Mouse (Mus musculus): ENCODE measurements at regions not wholly inside any gene's neighbourhood (a gene's known extent, or its start where the extent isn't known, plus 50 kb on each side); places are given as distances from the start of the nearest gene placed in this dataset.

DNA sequence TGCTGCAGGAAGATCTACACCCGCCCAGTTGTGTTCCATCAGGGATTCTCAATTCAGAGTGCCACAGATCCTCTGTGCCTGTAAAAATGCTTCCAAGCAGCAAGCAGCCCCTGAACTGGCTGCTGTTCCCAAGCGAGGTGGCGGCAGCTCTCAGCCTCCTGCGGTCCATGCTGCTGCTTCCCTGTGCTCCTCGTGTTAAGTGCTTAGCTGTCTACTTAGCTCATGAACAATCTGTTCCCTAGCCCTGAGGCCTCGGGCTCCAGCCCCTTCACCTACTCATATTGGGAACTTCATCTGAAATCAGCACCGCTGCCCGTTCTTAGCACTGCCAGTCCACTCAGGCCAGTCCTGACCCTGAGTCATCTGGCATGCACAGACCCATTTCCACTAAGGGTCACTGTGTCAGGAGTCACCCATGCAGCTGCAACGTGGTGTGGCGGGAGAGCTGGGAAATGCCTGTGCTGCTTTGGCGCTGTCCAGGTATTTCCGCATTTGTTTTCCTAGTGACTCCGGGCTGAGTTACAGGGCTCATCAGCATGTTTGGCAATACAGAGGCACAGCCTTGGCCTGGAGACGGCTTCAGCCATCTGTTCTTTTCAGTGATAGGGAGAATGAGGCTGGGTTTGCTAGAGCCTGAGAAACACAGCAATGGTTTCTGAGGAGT is 107.5 kb upstream of the Arhgap5 start:
- ChIA-PET POLR2A (interaction anchor here (0.5 to 7.5 kb wide), 30 partner anchors 11 to 764 kb away, joined by 3 to 90 read pairs (median 4); partner anchors contain the start of gene Arhgap5 (in 1 of the 4)), CTCF (interaction anchor here in 1 of 4 experiments (1.0 kb wide), 1 partner anchor 11 kb away, joined by 3 read pairs; no protein-coding TSS in a partner anchor)

GRCm38 (mm10) chr12:52397718-52398510 is 105.9 kb upstream of the Arhgap5 start:
- ChIA-PET CTCF (interaction anchor here in 3 of 4 experiments (0.6 to 1.4 kb wide), 4 partner anchors 11 to 1659 kb away, joined by 4 to 5 read pairs (median 5); no protein-coding TSS in a partner anchor), POLR2A (interaction anchor here in 3 of 4 experiments (0.6 to 7.5 kb wide), 25 partner anchors 10 to 376 kb away, joined by 3 to 69 read pairs (median 5); partner anchors contain the start of gene Arhgap5 (in 1 of the 3))

DNA sequence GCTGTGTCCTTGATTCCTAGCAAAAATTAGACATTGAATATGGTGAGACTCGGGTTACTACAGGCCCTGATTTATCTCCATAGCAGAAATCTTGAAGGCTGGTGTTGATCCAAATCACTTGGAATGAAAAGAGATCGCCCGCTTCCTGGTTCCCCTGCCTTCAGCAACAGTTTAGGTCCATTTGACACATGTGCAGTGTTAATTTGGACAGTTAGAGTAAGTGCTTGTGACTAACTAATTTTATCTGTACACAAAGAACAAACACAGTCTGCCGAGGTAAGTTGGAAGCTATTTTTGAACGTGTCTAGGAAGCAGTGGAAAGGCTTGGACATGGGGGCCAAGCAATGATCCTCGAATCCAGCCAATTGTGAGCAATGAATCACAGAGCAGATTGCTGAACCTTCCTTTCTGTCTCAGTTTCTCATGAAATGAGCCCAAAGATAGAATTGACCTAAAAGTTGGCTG is 105.2 kb upstream of the Arhgap5 start:
- CTCF ChIA-PET, result interaction anchor here in 2 of 4 experiments (0.6 to 1.4 kb wide), 2 partner anchors 10 to 1658 kb away, joined by 4 to 5 read pairs; no protein-coding TSS in a partner anchor
- POLR2A ChIA-PET, result interaction anchor here in 3 of 4 experiments (0.7 to 7.5 kb wide), 20 partner anchors 10 to 377 kb away, joined by 3 to 69 read pairs (median 6); partner anchors contain the start of gene Arhgap5 (in 1 of the 3)

DNA sequence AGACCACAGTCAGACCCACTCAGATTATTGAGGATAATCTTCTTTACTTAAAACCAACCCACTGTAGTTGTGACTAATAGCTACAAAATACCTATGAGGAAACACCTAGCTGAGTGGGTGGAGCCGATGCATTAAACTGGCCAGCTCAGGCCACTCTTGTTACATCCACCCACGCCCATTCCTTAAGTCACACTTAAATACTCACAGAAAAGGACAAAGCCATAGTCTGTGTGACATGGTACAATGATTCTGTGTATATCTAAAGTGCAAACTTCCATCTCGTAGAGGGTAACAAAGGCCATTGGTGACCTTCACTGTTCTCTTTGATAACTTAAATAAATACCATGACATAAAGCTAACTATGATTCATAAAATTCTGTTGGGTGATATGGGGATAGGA is 103.7 kb upstream of the Arhgap5 start:
- CTCF ChIA-PET, result interaction anchor here in 1 of 4 experiments (0.6 kb wide), 1 partner anchor 1667 kb away, joined by 4 read pairs; no protein-coding TSS in a partner anchor
- POLR2A ChIA-PET, result interaction anchor here in 3 of 4 experiments (0.6 to 1.7 kb wide), 18 partner anchors 8 to 237 kb away, joined by 3 to 7 read pairs (median 3); partner anchors contain the start of gene Arhgap5 (in 1 of the 3)

DNA sequence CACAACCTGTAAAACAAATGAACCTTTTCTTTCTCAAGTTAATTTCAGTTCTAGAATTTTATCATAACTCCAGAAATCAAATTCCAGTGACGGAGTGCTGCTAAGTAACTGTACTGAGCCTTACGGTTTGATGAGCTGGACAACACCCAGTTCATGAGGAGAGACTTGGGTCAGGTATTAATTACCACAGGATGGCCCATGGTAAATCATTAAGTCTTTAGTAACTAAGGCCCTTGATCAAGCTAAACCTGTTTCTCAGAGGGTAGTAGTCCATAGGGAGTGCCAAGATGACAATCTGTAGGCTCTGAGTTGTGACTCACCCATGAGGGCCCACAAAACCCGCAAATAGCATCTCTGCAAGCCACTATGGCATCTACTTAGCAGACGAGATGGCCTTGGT is 101.1 kb upstream of the Arhgap5 start:
- CTCF ChIA-PET, result no interaction called here
- POLR2A ChIA-PET, result no interaction called here

GRCm38 (mm10) chr12:52406386-52406785 is 97.4 kb upstream of the Arhgap5 start:
- CTCF ChIA-PET, result interaction anchor here in 1 of 4 experiments (0.6 to 0.7 kb wide), 4 partner anchors 11 to 214 kb away, joined by 3 to 10 read pairs (median 3); no protein-coding TSS in a partner anchor
- POLR2A ChIA-PET, result interaction anchor here in 2 of 4 experiments (0.7 to 1.0 kb wide), 2 partner anchors 12 to 193 kb away, joined by 3 read pairs; no protein-coding TSS in a partner anchor

- ChIA-PET CTCF (interaction anchor here in 2 of 4 experiments (0.6 to 1.4 kb wide), 3 partner anchors 10 to 469 kb away, joined by 3 to 5 read pairs (median 4); no protein-coding TSS in a partner anchor), POLR2A (interaction anchor here in 1 of 4 experiments (0.7 kb wide), 1 partner anchor 126 kb away, joined by 7 read pairs; no protein-coding TSS in a partner anchor)
Observed at GRCm38 (mm10) chr12:52408307-52408895, 95.4 kb upstream of the Arhgap5 start.

DNA sequence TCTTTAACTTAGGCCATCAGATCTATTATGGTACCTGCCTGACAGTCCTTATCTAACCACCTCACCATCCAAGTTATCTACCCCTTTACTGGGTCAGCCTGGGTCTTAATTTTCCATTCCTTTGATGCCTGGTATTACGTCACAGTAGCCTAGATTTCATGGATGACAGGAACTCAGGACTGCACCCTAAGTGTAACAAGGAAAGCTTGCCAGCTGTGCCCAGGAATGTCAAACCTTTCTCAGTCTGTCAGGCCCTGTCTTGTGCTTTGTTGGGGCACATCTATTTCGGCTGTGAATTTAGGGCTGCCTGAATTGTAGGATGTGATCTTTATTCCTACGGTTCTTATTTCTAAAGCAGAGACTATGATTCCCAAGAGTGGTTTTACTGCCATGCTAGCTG is 94.6 kb upstream of the Arhgap5 start:
- CTCF ChIA-PET, result interaction anchor here in 2 of 4 experiments (0.6 to 1.4 kb wide), 2 partner anchors 11 to 20 kb away, joined by 4 to 5 read pairs; no protein-coding TSS in a partner anchor

GRCm38 (mm10) chr12:52412172-52412571 is 91.6 kb upstream of the Arhgap5 start:
- ChIA-PET POLR2A (no interaction called here), CTCF (no interaction called here)

More for the DNA sequence above, 94.6 kb upstream of the Arhgap5 start:
- POLR2A ChIA-PET, result interaction anchor here in 1 of 4 experiments (0.9 kb wide), 1 partner anchor 13 kb away, joined by 3 read pairs; no protein-coding TSS in a partner anchor

- POLR2A ChIA-PET, result interaction anchor here in 2 of 4 experiments (0.7 to 1.3 kb wide), 5 partner anchors 10 to 114 kb away, joined by 3 to 4 read pairs (median 3); no protein-coding TSS in a partner anchor
Observed at GRCm38 (mm10) chr12:52413046-52413473, 90.7 kb upstream of the Arhgap5 start.

DNA sequence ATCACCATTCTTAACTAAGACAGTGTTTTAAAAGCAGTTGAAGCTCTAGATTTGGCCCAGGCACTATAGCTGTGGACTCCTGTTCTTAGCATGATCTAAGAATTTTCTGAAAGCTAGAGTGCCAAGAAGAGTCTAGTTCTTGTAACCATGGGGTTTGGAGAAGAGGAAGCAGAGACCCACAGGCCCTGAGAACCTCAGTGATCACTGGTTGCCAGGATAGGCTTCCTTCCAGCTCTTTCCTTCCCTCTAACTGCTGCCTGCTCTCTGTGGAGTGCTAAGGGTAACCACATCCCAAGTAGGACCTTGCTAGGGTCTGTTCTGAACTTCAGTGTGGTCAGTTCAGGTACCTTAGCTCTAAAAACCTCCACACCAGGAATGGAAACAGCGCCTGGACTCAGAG is 81.0 kb upstream of the Arhgap5 start:
- CTCF ChIA-PET, result interaction anchor here in 1 of 4 experiments (0.7 kb wide), 1 partner anchor 189 kb away, joined by 3 read pairs; no protein-coding TSS in a partner anchor
- POLR2A ChIA-PET, result interaction anchor here in 2 of 4 experiments (0.6 to 2.0 kb wide), 4 partner anchors 10 to 141 kb away, joined by 3 to 6 read pairs (median 4); no protein-coding TSS in a partner anchor

More at GRCm38 (mm10) chr12:52413046-52413473, 90.7 kb upstream of the Arhgap5 start:
- CTCF ChIA-PET, result no interaction called here

DNA sequence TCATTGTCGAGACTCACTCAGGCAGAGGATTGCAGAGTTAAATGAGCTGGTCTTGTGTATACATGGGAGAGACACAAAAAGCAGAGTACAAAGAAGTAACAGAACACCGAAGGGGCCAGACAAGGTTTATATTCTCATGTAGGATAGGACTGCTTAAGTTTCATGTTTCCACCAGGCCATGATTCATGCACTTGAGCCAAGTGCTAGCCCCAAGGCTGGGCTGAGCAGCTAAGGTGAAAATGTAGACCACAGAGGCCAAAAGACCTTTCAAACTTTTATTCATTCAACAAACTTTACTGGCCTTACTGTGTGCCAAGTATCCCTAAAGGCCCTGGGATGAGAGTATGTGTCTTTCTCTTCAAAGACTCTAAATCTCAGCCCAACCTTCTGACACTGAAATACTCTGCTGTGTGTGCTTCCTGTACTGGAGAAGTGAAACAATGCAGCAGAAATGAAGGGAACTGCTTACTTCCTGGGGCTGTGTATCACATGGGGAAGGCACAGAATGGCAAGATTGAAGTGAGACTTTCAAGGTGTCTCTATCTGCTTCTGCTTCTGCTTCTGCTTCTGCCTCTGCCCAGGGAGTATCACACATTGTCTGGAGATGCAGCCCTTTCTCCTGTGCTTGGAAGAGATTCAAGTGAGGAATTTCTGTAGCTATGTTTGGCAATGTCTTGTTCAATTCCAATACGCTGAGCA is 79.3 kb upstream of the Arhgap5 start:
- ChIA-PET POLR2A (interaction anchor here in 1 of 4 experiments (0.5 kb wide), 1 partner anchor 273 kb away, joined by 3 read pairs; no protein-coding TSS in a partner anchor), CTCF (no interaction called here)

DNA sequence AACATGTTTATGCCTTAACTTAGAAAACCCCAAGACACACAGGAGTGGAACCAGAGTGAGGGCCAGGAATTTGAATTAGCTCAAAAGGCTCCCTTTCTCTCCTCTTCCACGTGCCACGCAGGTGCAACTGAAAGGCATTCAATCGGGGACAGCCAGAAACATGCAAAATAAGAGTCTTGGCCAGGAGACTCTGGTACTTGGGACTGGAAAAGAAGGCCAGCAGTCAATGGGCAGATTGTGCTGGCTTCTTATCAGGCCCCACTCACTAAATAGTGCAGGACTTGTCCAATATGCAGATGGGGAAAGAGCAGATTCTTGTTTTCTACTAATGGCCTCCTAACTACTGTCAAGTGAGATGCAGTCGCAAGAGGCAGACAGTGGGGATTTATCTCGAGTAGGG is 73.8 kb upstream of the Arhgap5 start:
- CTCF ChIA-PET, result no interaction called here
- POLR2A ChIA-PET, result no interaction called here

DNA sequence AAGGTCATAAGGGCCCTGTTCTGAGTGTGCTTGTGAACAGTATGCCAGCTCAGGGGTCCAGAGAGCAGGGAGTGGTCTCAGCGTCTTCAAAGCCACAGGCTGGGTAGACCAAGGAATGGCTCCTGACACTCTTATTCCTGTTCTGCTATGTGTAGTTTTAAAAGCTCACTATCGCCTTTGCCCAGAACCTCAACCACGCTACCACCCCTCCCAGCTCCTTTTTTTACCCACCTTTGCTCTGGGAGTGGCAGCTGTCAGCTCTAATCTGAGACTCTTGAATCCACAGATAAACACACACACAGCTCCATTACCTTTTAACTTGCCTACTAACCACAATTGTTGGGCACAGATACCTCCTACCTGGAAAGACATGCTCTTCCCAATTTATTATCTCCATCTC is 71.8 kb upstream of the Arhgap5 start:
- ChIA-PET CTCF (no interaction called here), POLR2A (interaction anchor here in 1 of 4 experiments (0.8 to 1.2 kb wide), 3 partner anchors 18 to 38 kb away, joined by 3 to 4 read pairs (median 3); no protein-coding TSS in a partner anchor)

DNA sequence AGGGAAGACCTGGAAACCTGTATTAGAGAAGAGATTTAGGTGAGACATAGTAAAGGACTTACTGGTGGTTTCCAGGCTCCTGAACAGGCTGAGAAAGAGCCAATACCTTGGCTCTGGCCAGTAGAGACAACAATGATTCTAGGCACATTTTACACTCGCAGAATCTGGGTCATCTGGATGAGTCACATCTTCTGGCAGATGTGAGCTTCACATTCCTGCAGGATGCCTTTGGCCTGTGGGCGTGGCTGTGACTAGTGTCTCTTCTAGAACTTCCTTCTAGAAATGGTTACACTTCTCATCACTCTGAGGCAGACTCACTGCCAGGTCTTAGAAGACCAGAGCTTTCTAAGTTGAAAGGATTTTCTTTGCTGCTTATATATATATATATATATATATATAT is 69.8 kb upstream of the Arhgap5 start:
- ChIA-PET CTCF (no interaction called here), POLR2A (interaction anchor here in 2 of 4 experiments (1.0 to 2.7 kb wide), 5 partner anchors 10 to 69 kb away, joined by 3 to 11 read pairs (median 3); partner anchors contain the start of gene Arhgap5 (in 1 of the 2))

- ChIA-PET CTCF (no interaction called here), POLR2A (interaction anchor here in 2 of 4 experiments (0.6 to 2.7 kb wide), 8 partner anchors 9 to 361 kb away, joined by 3 to 11 read pairs (median 4); no protein-coding TSS in a partner anchor)
Observed at GRCm38 (mm10) chr12:52435321-52435720, 68.5 kb upstream of the Arhgap5 start.

- POLR2A ChIA-PET, result interaction anchor here in 3 of 4 experiments (0.6 to 2.7 kb wide), 10 partner anchors 12 to 564 kb away, joined by 3 to 11 read pairs (median 4); no protein-coding TSS in a partner anchor
- CTCF ChIA-PET, result no interaction called here
Observed at GRCm38 (mm10) chr12:52435795-52436211, 68.0 kb upstream of the Arhgap5 start.
